Mouse (Mus musculus) thymus, postnatal 10 days (tissue): ENCODE measurements at regions not wholly inside any gene's neighbourhood (a gene's known extent, or its start where the extent isn't known, plus 50 kb on each side); places are given as distances from the start of the nearest gene placed in this dataset.
A peak's percentile ranks its signal among the peaks of the same experiment; 100 is the strongest.

Experiments used
- DNase-seq, 2 experiments: peaks; one replicate each; pipeline ENCODE4 v3.0.0; 2021; ENCODE audit warnings: low spot score in 2 of 2

- no peak for DNase-seq
These were observed 74.0 kb downstream of the Rhcg start for GRCm38 (mm10) chr7:79543231-79544071.

DNA sequence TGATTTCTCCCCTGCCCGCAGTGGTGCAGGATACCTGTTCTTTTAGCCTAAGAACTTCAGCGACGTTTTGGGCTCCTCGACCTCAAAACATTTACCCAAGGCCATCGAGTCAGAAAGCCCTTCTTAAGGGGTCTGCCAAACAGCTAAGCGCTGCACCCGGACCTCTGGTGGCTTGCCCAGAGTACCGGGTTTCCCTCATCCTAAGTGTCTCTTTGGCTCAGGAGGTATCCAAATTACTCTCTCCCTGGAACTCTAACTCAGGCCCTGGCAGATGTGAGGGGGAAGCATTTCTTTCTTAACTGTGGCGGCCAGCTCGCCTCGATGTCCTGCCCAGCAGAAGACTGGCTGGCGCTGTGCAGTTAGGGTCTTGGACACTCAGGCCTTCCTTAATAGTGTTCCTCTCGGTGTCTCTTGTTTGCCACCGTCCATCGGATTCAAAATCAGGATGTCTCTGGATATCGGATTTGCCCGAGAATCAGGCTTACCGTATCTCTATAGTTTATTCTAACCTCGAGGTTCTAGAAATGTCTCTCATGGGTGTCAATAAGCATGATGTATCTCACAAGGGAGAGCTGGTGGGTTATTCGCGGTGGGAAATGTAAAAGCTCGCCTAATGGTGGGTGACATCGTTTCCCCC is 75.0 kb downstream of the Rhcg start:
- DNase-seq: no peak

GRCm38 (mm10) chr7:79540246-79540645 is 74.1 kb upstream of the Polg start:
- no peak for DNase-seq

DNA sequence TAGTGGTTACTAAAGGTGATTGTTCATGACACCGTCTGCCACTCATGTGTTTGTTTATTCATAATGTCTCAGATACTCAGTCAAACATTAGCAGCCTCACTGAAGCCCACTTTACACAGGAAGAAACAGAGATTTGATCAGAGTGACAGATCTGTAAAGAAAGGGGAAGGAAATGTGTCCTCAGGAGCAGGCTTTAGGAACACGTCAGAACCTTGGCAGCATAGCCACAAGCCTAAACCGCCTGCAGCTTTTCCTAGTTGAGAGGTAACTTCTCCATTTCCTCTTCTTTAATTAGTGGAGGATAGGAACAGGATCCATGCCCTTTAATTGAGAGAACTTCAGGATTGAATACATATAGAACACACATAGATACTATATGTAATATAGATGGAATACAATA is 73.3 kb upstream of the Polg start:
- DNase-seq: no peak

DNA sequence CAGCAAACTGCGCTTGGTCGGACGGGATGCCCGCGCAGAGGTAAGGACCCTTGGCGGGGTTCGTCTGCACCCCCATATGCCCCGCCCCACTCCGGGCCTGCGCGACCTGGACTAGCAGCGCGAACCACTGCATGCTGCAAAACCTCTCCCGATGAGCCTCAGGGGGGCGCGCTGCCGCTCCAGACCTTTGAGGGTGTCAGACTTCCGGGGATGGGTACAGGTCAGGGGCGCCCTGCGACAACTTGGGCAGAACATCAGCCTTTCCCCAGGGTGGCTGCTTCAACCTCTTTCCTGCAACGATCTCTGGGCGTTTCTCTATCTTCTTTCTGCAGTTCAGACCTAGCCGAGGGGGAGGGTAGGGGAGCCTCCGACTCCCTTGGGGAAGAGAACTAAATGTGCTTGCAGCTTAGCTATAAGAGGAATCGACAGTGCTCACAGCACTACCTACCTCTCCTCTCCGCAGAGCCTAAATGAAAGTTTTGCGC is 70.0 kb upstream of the Polg start:
- peak; percentile 12 to 46 for DNase-seq

DNA sequence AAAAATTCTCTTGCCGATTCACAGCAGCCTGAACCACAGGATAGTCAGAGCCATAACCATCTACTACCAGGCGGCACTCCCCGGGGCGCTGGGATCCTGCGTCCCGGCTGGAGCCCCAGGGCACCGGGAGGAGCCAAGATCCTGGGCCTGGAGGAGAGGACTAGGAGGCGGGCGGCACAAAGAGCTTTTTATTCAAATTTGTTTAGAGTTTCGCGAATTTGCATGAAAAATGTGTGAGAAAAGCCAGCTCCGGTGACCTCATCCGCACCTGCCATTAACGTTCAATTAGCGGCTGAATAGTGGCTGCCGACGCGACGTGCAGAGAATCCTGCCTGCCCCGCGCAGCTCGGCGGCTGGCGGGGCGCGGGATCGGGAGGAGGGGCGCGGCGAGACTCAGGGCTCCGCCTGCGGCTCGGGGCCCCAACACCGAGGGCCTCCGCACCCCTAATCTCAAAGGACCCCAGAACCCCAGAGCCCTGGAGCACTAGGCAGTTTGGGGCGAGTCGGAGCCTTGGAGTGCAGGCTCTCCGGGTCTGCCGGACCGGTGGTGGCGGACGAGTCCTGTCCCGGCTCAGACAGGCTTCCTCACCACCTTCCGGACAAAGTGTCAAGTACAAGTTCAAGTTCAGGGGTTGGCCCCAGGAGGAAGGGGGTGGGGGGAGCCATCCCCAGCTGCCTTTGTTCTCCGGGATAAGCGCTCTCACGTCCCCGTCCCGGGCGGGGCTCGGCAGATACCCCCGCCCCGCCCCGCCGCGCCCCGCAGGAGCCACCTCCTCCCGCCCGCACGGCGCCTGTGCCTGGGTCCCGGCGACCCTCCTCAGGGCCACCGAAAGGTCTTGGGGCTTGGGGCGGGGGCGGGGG is 69.3 kb upstream of the Polg start:
- peak in 1 of 2 experiments; percentile 30 for DNase-seq

- DNase-seq: no peak
These were observed 68.7 kb upstream of the Polg start for GRCm38 (mm10) chr7:79534819-79535218.

GRCm38 (mm10) chr7:79534381-79534780 is 68.2 kb upstream of the Polg start:
- DNase-seq: no peak

DNA sequence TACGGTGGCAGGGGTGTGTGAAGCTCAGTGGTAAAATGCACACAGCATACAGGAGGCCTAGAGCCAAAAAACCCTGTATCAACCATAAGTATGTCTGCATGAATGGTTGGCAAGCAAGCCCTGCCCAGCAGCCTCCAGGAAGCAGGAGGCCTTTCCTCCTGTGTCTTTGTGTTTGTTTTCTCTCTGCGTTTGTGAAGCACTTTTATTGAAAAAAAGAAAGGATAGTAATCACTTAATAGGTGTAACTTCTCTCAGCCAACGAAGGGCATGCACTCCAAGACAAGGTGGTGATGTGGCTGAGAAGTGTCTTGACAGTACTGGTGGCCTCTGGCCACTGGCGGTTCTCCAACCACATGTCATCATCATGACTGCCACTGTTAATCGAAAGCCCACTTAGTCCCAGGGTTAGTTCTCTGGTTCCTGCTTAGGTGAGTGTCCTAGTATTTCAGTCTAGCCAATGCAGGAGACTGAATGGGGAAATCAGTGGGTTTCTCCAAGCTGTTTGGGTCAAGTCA is 66.5 kb upstream of the Polg start:
- no peak for DNase-seq

GRCm38 (mm10) chr7:79531551-79532356 is 65.6 kb upstream of the Polg start:
- no peak for DNase-seq

DNA sequence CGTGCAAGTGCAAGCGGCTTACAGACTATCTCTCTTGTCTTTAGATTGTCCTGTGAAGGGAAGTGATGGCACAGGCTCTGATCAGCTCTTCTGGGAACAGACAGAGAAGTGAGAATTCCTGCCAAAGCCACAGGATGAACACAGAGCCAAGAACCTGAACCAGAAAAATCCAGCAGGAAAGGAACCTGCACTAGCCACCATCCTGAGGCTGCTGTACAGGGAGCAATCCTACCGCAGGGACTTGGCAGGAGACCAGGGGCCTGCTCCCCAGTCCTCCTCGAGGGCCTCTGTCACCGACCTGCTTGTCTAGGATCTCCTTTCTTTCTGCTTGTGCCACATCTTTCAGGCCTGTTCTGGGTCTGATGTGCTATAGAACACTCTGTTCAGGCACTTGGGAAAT is 65.0 kb upstream of the Polg start:
- DNase-seq: no peak

- DNase-seq: no peak
These were observed 63.3 kb upstream of the Polg start for GRCm38 (mm10) chr7:79529480-79529879.

- DNase-seq: no peak
These were observed 61.8 kb upstream of the Polg start for GRCm38 (mm10) chr7:79527984-79528383.

DNA sequence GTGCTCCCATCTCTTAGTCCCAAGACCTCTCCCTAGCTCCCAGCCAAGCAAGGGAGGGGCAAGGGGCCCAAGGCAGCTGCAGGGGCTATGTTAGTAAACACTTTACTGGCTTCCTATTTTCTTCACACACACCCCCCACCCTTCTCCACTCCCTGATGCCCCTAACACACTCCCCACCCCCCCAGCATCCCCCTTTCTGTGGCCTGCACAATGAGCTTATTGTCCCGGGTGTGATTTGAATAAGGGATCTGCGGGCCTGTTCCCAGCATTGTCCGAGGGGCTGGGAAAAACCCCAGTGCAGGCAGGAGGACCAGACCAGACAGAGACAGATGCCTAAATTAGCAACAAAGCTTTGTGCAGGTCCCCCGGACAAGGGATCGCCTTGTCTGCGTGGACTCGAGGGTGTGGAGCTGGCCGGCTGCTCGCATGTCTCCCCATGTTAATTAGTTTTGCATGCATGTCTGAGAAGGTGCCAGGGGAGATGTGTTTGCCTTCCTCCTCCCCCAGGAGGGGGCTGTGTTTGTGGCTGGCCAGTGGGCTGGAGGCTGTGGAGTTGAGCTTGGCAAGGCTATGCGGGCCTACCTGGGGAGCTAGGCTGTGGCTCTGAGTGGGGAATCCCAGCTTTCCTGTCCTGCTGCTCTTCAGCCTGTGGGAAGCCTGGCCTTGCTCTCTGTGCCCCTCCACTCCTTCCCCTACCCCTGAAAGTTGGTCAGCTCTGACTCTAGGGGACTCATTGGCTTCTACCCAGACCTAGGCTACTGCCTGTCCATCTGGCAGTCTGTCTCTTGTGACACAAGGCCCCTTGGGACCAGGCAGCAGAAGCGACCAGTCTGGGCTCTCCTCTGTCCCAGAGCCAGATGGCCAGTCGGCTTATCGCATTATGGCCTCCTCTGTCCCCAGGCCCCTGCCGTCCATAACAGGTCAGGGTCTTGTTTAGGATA is 59.8 kb upstream of the Polg start:
- DNase-seq: no peak

- DNase-seq: no peak
These were observed 58.8 kb upstream of the Polg start for GRCm38 (mm10) chr7:79524921-79525320.

- no peak for DNase-seq
These were observed 57.5 kb upstream of the Polg start for GRCm38 (mm10) chr7:79523696-79524095.

DNA sequence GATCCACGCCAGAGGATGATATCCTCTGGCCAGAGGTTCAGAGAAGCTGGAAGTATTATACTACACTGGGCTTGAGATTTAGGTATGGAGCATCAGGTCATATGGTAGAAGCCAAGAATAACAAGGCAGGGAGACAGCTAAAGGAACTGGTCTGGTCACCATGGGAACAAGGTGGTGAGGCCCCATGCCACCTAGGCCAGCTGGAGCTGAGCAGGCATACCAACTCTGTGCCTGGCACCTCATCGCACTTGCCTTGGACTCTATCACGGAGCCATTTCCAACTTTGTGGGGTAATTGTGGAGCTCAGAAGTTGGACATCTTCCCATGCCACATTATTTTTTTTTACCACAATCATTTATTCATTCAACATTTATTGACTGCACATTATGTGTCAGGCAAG is 55.9 kb upstream of the Polg start:
- DNase-seq: no peak

DNA sequence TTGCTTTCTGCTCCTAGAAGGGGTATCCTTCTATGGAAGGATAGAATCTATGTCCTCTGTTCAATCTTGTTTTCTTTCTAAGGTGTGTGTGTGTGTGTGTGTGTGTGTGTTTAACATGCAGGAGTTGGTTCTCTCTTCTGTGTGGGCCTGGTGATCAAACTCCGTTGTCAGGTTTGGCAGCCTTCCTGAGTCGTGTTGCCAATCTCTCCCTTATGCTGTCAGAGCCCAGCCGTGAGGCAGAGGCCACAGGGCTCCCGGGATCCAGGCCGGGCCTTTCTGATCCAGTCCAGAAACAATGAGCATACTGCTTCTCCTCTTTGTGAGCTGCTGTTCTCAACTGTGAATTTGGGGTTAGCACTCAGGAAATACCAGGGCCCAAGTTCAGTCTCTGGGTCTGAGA is 55.1 kb upstream of the Polg start:
- no peak for DNase-seq

DNA sequence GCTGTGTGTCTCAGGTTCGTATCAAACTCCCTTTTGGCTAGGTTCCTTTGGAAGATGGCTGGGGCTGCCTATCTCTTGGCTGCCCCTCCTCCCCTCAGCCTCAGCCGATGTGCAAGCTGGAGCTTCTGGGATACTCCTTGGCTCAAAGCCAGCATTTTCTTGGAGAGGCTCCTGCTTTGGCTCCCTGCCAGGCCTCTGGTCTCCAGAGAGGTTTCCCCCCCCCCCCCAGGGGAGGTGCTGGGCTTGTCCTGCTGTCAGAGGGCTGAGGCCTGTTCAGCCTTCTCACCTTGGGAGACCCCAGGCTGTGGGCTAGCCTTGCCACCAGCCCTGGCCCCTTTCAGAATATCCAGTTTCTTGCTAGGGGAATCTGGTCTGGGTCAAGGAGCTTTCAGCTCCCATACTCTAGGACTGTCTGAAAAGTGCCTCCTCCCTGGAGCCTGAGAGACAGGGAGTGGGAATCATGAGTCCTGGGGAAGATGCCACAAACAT is 54.1 kb upstream of the Polg start:
- no peak for DNase-seq

DNA sequence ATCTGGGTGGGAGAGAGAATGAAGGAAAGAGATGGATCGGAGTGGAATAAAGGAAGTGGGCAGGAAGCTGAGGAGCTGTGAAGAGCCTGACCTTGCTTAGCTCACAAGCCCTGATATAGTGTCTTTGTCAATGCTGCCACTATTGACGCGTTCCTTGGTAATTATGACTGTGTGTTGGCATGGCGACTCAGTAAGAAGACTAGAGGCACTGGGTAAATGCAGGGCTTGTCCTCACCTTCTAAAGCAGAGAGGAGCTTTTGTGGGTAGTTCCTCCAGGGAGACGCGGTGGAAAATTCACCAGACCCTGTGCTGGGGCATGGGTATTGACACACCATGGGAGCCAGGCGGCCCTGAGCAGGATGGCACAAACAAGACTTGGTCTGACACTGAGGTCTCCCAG is 52.8 kb upstream of the Polg start:
- no peak for DNase-seq
